Mouse (Mus musculus): ENCODE data around the gene Dsn1. TPM values are rescaled to one million over a fixed set of nuclear protein-coding genes. Genes with fewer than 3 reads are reported as not detected.

Dsn1 gene
- 41.6 and 48.7 TPM in 2 replicates for polyA plus RNA-seq (2014; fragmentation: Nextera tagmentation; extraction: Ambion mirVana)

DNA sequence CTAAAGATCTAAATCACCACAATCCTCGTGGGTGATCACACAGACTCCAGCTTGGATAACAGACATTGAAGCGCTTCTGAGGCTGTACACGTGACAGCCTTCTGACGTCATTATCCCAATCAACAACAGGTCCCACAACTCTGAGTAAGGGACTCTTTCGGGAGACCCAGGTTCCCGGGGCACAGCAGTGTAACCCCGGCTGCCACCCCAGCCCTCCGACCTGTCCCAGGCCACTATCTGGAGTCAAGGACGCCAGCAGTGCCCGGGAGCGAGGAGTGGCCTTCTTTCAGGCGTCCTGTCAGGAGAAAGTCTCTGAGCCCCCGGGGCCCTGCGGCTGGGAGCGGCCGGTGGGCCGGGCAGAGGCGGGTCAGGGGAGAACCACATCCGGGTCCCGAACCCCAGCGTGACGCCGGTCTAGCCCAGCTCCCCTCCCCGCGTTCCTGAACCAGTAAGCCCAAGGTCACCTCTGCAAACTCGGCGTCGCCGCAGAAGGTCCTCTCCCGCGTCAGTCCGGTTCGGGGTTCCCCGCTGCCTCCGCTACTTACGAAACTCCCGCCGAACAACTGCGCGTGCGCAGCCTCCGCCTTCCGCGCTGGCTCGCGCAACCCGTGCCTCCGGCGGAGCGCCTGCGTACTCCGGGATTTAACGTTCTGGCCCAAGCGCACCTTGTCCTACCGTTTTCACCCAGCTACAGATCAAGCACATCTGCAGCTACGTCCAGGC, at the start of gene Dsn1:
Gene Dsn1 (minus strand): TSS at position 644 of the 723 bp plus-strand sequence.
- ATAC-seq (ENCODE audit: insufficient read depth, low FRiP score, low TSS enrichment) (peak; percentile 78), DNase-seq (ENCODE audit: low spot score) (peak; percentile 92)
- Histone ChIP-seq H3K4me1 (ENCODE audit: control insufficient read depth, insufficient read depth, low read length) (peaks cover 3% of the 10 kb centered on the region; the same call in 1 of the 2 replicates), H3K9me3 (ENCODE audit: control insufficient read depth, low read length) (no peaks in the 10 kb centered on the region), H3K27me3 (ENCODE audit: control insufficient read depth, insufficient read depth, low read length) (no peaks in the 10 kb centered on the region), H3K9ac (ENCODE audit: low read length) (peak within 1 kb of the TSS; percentile 78), H3K27ac (ENCODE audit: low read depth, low read length) (peak within 1 kb of the TSS; percentile 58), H3K4me3 (ENCODE audit: low read depth, low read length) (peak within 1 kb of the TSS; percentile 79), H3K36me3 (ENCODE audit: control insufficient read depth, insufficient read depth, low read length) (no peaks in the 10 kb centered on the region), H3K4me2 (ENCODE audit: low read depth) (peak within 1 kb of the TSS; percentile 83)
- WGBS: under 1% methylated on average over 54 of the region's 56 CpGs

DNA sequence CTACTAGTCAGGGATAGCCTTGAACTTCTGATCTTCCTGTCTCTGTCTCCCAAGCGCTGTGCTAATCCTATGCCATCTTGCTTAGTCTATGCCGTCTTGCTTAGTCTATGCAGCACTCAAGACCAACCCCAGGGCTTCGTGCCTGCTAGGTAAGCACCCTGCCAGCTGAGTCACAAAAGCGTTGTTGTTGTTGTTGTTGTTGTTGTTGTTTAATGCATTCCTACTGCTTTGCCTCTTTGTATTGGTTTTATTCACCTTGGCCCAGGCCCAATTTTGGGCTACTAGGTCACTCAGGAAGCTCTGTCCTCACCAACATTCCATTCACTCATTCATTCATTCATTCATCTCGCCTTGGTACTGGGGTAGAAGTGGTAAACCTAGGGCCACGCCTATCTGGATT, 48.8 kb upstream of the Dsn1 start:
- H3K27ac ChIP-seq (ENCODE audit: low read depth, low read length): no peak overlapping the region
- peaks cover 17% of the 10 kb centered on the region for H3K36me3 ChIP-seq (ENCODE audit: control insufficient read depth, insufficient read depth, low read length)
- no peaks in the 10 kb centered on the region for H3K9me3 ChIP-seq (ENCODE audit: control insufficient read depth, low read length)
- H3K27me3 ChIP-seq (ENCODE audit: control insufficient read depth, insufficient read depth, low read length): no peaks in the 10 kb centered on the region
- no peak overlapping the region for H3K9ac ChIP-seq (ENCODE audit: low read length)
- DNase-seq (ENCODE audit: low spot score) (no peak), ATAC-seq (ENCODE audit: insufficient read depth, low FRiP score, low TSS enrichment) (no peak)
- 89% methylated on average over 6 of the region's 6 CpGs for WGBS
- no peak overlapping the region for H3K4me3 ChIP-seq (ENCODE audit: low read depth, low read length)
- no peak overlapping the region for H3K4me2 ChIP-seq (ENCODE audit: low read depth)
- H3K4me1 ChIP-seq (ENCODE audit: control insufficient read depth, insufficient read depth, low read length): peaks cover 10% of the 10 kb centered on the region

DNA sequence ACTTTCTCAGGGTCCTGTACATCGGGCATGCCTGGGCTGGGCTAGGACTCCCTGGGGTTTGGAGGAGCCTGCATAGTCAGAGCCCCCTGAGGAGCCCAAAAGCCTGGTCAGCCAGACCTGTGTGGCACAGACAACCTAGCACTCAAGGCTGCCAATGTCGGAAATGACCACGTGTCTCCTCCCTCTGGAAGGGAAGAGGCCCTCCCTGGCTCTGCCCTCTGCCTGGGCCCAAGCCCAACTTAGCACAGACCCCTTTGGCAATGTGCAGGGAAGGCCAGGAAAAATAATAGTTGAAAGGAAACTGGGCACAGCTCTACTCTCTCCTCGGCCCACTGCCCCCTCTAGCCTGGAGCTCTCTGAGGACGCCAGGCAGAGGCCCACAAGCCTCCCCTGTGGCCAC, 47.9 kb upstream of the Dsn1 start:
- Histone ChIP-seq H3K27me3 (ENCODE audit: control insufficient read depth, insufficient read depth, low read length) (no peaks in the 10 kb centered on the region), H3K4me1 (ENCODE audit: control insufficient read depth, insufficient read depth, low read length) (peaks cover 10% of the 10 kb centered on the region), H3K9ac (ENCODE audit: low read length) (no peak overlapping the region), H3K36me3 (ENCODE audit: control insufficient read depth, insufficient read depth, low read length) (peaks cover 16% of the 10 kb centered on the region), H3K27ac (ENCODE audit: low read depth, low read length) (no peak overlapping the region), H3K4me3 (ENCODE audit: low read depth, low read length) (no peak overlapping the region), H3K4me2 (ENCODE audit: low read depth) (no peak overlapping the region), H3K9me3 (ENCODE audit: control insufficient read depth, low read length) (no peaks in the 10 kb centered on the region)
- WGBS: 82% methylated on average over 5 of the region's 5 CpGs
- ATAC-seq (ENCODE audit: insufficient read depth, low FRiP score, low TSS enrichment) (no peak), DNase-seq (ENCODE audit: low spot score) (no peak)

DNA sequence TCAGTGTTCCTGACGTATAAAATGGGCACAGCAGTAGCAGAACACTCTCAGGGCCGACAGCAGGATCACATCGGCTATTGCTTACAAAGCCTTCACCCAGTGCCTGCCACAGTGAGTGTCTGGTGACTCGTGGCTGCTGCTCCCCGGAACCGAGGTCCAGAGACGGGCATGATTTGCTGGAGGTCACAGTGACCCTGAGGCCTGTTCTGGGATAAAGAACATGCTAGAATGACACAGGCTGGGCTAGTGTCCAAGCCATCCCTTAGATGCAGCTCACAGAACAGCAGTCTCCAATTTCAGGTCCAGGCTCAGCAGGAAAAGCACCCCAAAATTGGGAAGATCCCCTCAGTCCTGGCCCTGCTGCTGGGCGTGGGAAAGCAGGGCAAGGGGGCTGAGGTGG, 47.3 kb upstream of the Dsn1 start:
- peaks cover 7% of the 10 kb centered on the region for H3K4me1 ChIP-seq (ENCODE audit: control insufficient read depth, insufficient read depth, low read length)
- H3K4me2 ChIP-seq (ENCODE audit: low read depth): no peak overlapping the region
- H3K9ac ChIP-seq (ENCODE audit: low read length): no peak overlapping the region
- H3K36me3 ChIP-seq (ENCODE audit: control insufficient read depth, insufficient read depth, low read length): peaks cover 13% of the 10 kb centered on the region
- no peak overlapping the region for H3K27ac ChIP-seq (ENCODE audit: low read depth, low read length)
- DNase-seq (ENCODE audit: low spot score) (no peak), ATAC-seq (ENCODE audit: insufficient read depth, low FRiP score, low TSS enrichment) (no peak)
- H3K4me3 ChIP-seq (ENCODE audit: low read depth, low read length): no peak overlapping the region
- H3K9me3 ChIP-seq (ENCODE audit: control insufficient read depth, low read length): no peaks in the 10 kb centered on the region
- no peaks in the 10 kb centered on the region for H3K27me3 ChIP-seq (ENCODE audit: control insufficient read depth, insufficient read depth, low read length)
- WGBS: 90% methylated on average over 8 of the region's 8 CpGs

DNA sequence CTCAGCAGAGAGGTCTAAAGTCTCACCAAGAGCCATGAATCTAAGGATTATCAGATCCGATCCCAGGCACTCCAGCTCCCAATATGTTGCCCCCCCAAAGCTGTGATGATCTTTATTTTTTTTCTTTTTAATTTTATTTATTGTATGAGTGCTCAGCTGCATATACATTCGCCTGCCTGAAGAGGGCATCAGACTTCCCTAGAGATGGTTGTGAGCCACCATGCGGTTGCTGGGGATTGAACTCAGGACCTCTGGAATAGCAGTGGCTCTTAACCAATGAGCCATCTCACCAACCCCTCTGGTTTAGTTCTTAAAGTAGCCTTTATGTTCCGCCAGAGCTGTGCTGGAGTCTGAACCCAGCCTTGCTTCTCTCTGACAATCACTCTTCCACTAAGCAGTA, 46.8 kb upstream of the Dsn1 start:
- Histone ChIP-seq H3K27me3 (ENCODE audit: control insufficient read depth, insufficient read depth, low read length) (no peaks in the 10 kb centered on the region), H3K27ac (ENCODE audit: low read depth, low read length) (no peak overlapping the region), H3K36me3 (ENCODE audit: control insufficient read depth, insufficient read depth, low read length) (peaks cover 13% of the 10 kb centered on the region), H3K9ac (ENCODE audit: low read length) (no peak overlapping the region), H3K4me3 (ENCODE audit: low read depth, low read length) (no peak overlapping the region), H3K4me1 (ENCODE audit: control insufficient read depth, insufficient read depth, low read length) (peaks cover 3% of the 10 kb centered on the region; the same call in 1 of the 2 replicates), H3K9me3 (ENCODE audit: control insufficient read depth, low read length) (no peaks in the 10 kb centered on the region), H3K4me2 (ENCODE audit: low read depth) (no peak overlapping the region)
- DNase-seq (ENCODE audit: low spot score) (no peak), ATAC-seq (ENCODE audit: insufficient read depth, low FRiP score, low TSS enrichment) (no peak)
- WGBS: 79% methylated on average over 4 of the region's 4 CpGs

DNA sequence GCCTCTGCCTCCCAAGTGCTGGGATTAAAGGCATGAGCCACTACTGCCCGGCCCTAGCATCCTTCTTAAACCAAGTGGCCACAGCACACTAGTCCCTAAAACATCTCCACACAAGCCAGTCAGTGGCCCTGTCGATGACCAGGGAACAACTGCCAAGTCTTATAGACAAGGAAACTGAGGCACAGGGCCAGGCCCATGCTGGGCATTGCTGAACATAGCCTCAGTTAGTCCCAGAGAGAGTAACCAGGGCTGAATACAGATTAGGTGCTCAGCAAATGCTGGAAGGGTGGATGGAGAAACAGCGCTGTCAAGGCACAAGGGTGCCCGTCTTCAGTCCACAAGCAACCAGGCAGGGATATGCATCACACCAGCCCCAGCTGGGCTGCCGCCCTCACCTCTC, 46.2 kb upstream of the Dsn1 start:
- DNase-seq (ENCODE audit: low spot score) (no peak), ATAC-seq (ENCODE audit: insufficient read depth, low FRiP score, low TSS enrichment) (no peak)
- Histone ChIP-seq H3K4me1 (ENCODE audit: control insufficient read depth, insufficient read depth, low read length) (no peaks in the 10 kb centered on the region; the same call in 1 of the 2 replicates), H3K9ac (ENCODE audit: low read length) (no peak overlapping the region), H3K27me3 (ENCODE audit: control insufficient read depth, insufficient read depth, low read length) (no peaks in the 10 kb centered on the region), H3K4me2 (ENCODE audit: low read depth) (no peak overlapping the region), H3K36me3 (ENCODE audit: control insufficient read depth, insufficient read depth, low read length) (peaks cover 13% of the 10 kb centered on the region), H3K4me3 (ENCODE audit: low read depth, low read length) (no peak overlapping the region), H3K9me3 (ENCODE audit: control insufficient read depth, low read length) (no peaks in the 10 kb centered on the region), H3K27ac (ENCODE audit: low read depth, low read length) (no peak overlapping the region)
- 97% methylated on average over 5 of the region's 5 CpGs for WGBS

DNA sequence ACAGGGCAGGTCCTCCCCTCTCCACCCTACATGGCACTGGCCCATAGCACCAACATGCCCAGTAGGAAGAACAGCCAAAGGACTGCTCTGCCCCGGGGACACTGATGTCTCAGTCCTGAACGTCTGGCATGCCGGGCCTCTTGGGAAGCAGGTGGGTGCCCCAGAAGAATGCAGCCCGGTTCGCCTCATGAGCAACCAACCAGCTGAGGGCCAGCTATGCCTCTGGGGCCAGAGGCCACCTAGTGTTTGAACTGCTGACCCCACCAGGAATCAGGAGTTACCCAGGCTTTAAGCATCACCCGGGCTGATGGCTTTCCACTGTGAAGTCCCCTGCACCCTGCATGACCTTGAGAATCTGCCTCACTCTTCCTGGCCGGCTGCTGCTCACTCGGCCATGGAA, 45.5 kb upstream of the Dsn1 start:
- ATAC-seq (ENCODE audit: insufficient read depth, low FRiP score, low TSS enrichment): no peak
- no peak overlapping the region for H3K4me3 ChIP-seq (ENCODE audit: low read depth, low read length)
- H3K9me3 ChIP-seq (ENCODE audit: control insufficient read depth, low read length): no peaks in the 10 kb centered on the region
- H3K27me3 ChIP-seq (ENCODE audit: control insufficient read depth, insufficient read depth, low read length): no peaks in the 10 kb centered on the region
- no peak overlapping the region for H3K4me2 ChIP-seq (ENCODE audit: low read depth)
- DNase-seq (ENCODE audit: low spot score): no peak
- H3K27ac ChIP-seq (ENCODE audit: low read depth, low read length): no peak overlapping the region
- WGBS: 82% methylated on average over 8 of the region's 8 CpGs
- H3K36me3 ChIP-seq (ENCODE audit: control insufficient read depth, insufficient read depth, low read length): peaks cover 13% of the 10 kb centered on the region
- H3K4me1 ChIP-seq (ENCODE audit: control insufficient read depth, insufficient read depth, low read length): no peaks in the 10 kb centered on the region
- no peak overlapping the region for H3K9ac ChIP-seq (ENCODE audit: low read length)

DNA sequence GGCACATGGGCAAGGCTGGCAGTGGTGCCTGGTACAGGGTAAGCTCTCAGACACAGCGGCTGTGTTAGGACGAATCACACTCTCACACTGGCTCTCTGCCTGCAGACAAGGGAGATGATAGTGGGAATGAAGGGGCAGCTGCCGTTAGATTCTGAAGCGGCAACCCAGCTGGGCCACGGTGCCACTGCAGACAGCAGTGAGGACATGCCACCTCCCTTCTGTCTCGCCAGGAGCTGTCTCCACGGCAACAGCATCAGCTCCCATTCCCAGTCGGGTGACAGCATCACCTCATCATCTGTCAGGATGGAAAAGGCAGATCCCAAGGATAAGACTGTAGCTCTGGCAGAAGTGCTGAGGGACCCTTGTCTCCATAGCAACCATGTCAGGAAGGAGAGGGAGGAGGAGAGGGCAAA, 42.9 kb upstream of the Dsn1 start:
- Histone ChIP-seq H3K36me3 (ENCODE audit: control insufficient read depth, insufficient read depth, low read length) (peaks cover 24% of the 10 kb centered on the region), H3K4me3 (ENCODE audit: low read depth, low read length) (no peak overlapping the region), H3K27ac (ENCODE audit: low read depth, low read length) (peak overlapping the region; percentile 45; the same call in 1 of the 2 replicates), H3K27me3 (ENCODE audit: control insufficient read depth, insufficient read depth, low read length) (no peaks in the 10 kb centered on the region), H3K4me2 (ENCODE audit: low read depth) (no peak overlapping the region), H3K9me3 (ENCODE audit: control insufficient read depth, low read length) (no peaks in the 10 kb centered on the region), H3K9ac (ENCODE audit: low read length) (no peak overlapping the region), H3K4me1 (ENCODE audit: control insufficient read depth, insufficient read depth, low read length) (no peaks in the 10 kb centered on the region)
- ATAC-seq (ENCODE audit: insufficient read depth, low FRiP score, low TSS enrichment) (peak; percentile 73), DNase-seq (ENCODE audit: low spot score) (peak; percentile 56)
- 70% methylated on average over 8 of the region's 8 CpGs for WGBS
